ENCODE assay signal across 9 mouse cellular contexts in genomic region chr16:43539659-43540096, GRCm38 (mm10).
DNase-seq lines count a peak whose midpoint lies in the region; ATAC-seq and TF ChIP-seq lines count a peak whose summit lies in the region.
"Had no signal": no experiment of that assay in that cellular context is flagged by ENCODE, and none has a peak within 500 bp of the region (broad histone marks: within the 10 kb centered on the region; RNA-seq: fewer than 3 reads in every experiment).

No protein-coding gene starts in this region.

- no peaks in the 10 kb centered on the region for H3K9me3 ChIP-seq in hindbrain, embryonic 13.5 days
- H3K9me3 ChIP-seq in hindbrain, embryonic 10.5 days: no peaks in the 10 kb centered on the region
- no peaks in the 10 kb centered on the region for H3K9me3 ChIP-seq in hindbrain, embryonic 14.5 days (ENCODE audit: control insufficient read depth, low read length)
- H3K9me3 ChIP-seq: limb, embryonic 13.5 days had no signal

- no peak overlapping the region for H3K4me3 ChIP-seq in hindbrain, embryonic 13.5 days
- no peak overlapping the region for H3K4me3 ChIP-seq in hindbrain, embryonic 10.5 days
- no peak overlapping the region for H3K4me3 ChIP-seq in hindbrain, embryonic 14.5 days (replicated peaks; ENCODE audit: low read length)
- H3K4me3 ChIP-seq: limb, embryonic 13.5 days had no signal

- WGBS in hindbrain, embryonic 13.5 days: 85% methylated on average over 12 of the region's 12 CpGs
- WGBS in hindbrain, embryonic 10.5 days: 85% methylated on average over 12 of the region's 12 CpGs
- 79% methylated on average over 12 of the region's 12 CpGs for WGBS in hindbrain, embryonic 14.5 days

- no peak for DNase-seq in hindbrain, embryonic 10.5 days (ENCODE audit: low spot score)
- DNase-seq in NIH3T3 (ENCODE audit: low read depth): peak; percentile 20
- DNase-seq in brain, embryonic 14.5 days (ENCODE audit: low read depth): peak; percentile 73
- no peak for DNase-seq in hindbrain, embryonic 14.5 days (ENCODE audit: low spot score)
- no peak for DNase-seq in ovary, postnatal 36 days (ENCODE audit: low spot score)
- no peak for DNase-seq in adrenal gland, postnatal 4 days (ENCODE audit: low spot score in 2 of 2)
- DNase-seq in right cerebral cortex, adult 18-20 months: no peak

- no peak for TF ChIP-seq POLR2A in brain, embryonic 14.5 days (IDR thresholded peaks at IDR 0.05; ENCODE audit: borderline replicate concordance, extremely low read depth, insufficient read depth, insufficient read length, poor library complexity, severe bottlenecking)

- H3K27me3 ChIP-seq in hindbrain, embryonic 13.5 days: no peaks in the 10 kb centered on the region
- no peaks in the 10 kb centered on the region for H3K27me3 ChIP-seq in hindbrain, embryonic 10.5 days (ENCODE audit: insufficient read depth, poor library complexity, severe bottlenecking)
- no peaks in the 10 kb centered on the region for H3K27me3 ChIP-seq in hindbrain, embryonic 14.5 days (ENCODE audit: control insufficient read depth, insufficient read depth, low read length)
- H3K27me3 ChIP-seq: limb, embryonic 13.5 days had no signal

- no peak for ATAC-seq in hindbrain, embryonic 13.5 days (ENCODE audit: low FRiP score)
- no peak for ATAC-seq in hindbrain, embryonic 14.5 days (ENCODE audit: low FRiP score)

- TF ChIP-seq CTCF in brain, embryonic 14.5 days (IDR thresholded peaks at IDR 0.05; ENCODE audit: borderline replicate concordance, extremely low read depth, insufficient read depth, insufficient read length): no peak

- no peak overlapping the region for H3K9ac ChIP-seq in hindbrain, embryonic 13.5 days
- H3K9ac ChIP-seq in hindbrain, embryonic 14.5 days: no peak overlapping the region
- H3K9ac ChIP-seq: limb, embryonic 13.5 days had no signal

- H3K27ac ChIP-seq in hindbrain, embryonic 13.5 days: peak overlapping the region; percentile 67
- no peak overlapping the region for H3K27ac ChIP-seq in hindbrain, embryonic 10.5 days
- H3K27ac ChIP-seq in hindbrain, embryonic 14.5 days: peak overlapping the region; percentile 33
- H3K27ac ChIP-seq: limb, embryonic 13.5 days had no signal

- H3K36me3 ChIP-seq in hindbrain, embryonic 13.5 days: no peaks in the 10 kb centered on the region
- H3K36me3 ChIP-seq in hindbrain, embryonic 10.5 days: no peaks in the 10 kb centered on the region
- H3K36me3 ChIP-seq in hindbrain, embryonic 14.5 days (replicated peaks; ENCODE audit: control insufficient read depth, insufficient read depth): no peaks in the 10 kb centered on the region
- H3K36me3 ChIP-seq: limb, embryonic 13.5 days had no signal

- H3K4me2 ChIP-seq in hindbrain, embryonic 13.5 days: no peak overlapping the region
- H3K4me2 ChIP-seq in hindbrain, embryonic 14.5 days (replicated peaks): no peak overlapping the region
- H3K4me2 ChIP-seq: limb, embryonic 13.5 days had no signal

- H3K4me1 ChIP-seq in hindbrain, embryonic 13.5 days (replicated peaks): peaks cover 13% of the 10 kb centered on the region
- no peaks in the 10 kb centered on the region for H3K4me1 ChIP-seq in hindbrain, embryonic 10.5 days (replicated peaks)
- 0 out of 2 replicates have a peak, but pooled peaks cover 4% of the 10 kb centered on the region for H3K4me1 ChIP-seq in hindbrain, embryonic 14.5 days (replicated peaks; ENCODE audit: control insufficient read depth, insufficient read depth, low read length)

Comparison
In these comparisons a context has a peak if more than half of its experiments do, and no peak if none do; other contexts are left out.
1. DNase-seq: peak in NIH3T3 (single experiment) and brain, embryonic 14.5 days (single experiment); none in hindbrain, embryonic 10.5 days (single experiment), hindbrain, embryonic 14.5 days (single experiment), ovary, postnatal 36 days (single experiment), adrenal gland, postnatal 4 days (0 of 2) and right cerebral cortex, adult 18-20 months (single experiment).